Mouse (Mus musculus): ENCODE results near the gene Fbln7. TPM values are rescaled to one million over a fixed set of nuclear protein-coding genes. Genes with fewer than 3 reads are reported as not detected.

Gene Fbln7
- polyA plus RNA-seq, 1 experiment from 2014 or later = 4.5 TPM

GRCm38 (mm10) chr2:128887866-128888550, 25.2 kb downstream of the Fbln7 start:
- 55% methylated on average over 6 of the region's 6 CpGs for WGBS
- Histone ChIP-seq H3K27ac (ENCODE audit: low read length) (no peak overlapping the region), H3K9ac (ENCODE audit: low read length) (no peak overlapping the region), H3K4me1 (ENCODE audit: control insufficient read depth, insufficient read depth, low read length) (no peaks in the 10 kb centered on the region), H3K4me2 (ENCODE audit: low read depth, low read length) (no peak overlapping the region), H3K36me3 (ENCODE audit: control insufficient read depth, insufficient read depth, low read length) (no peaks in the 10 kb centered on the region), H3K27me3 (ENCODE audit: control insufficient read depth, insufficient read depth, low read length) (no peaks in the 10 kb centered on the region), H3K9me3 (replicated peaks; ENCODE audit: control insufficient read depth, low read length) (no peaks in the 10 kb centered on the region), H3K4me3 (replicated peaks; ENCODE audit: low read length) (no peak overlapping the region)
- ATAC-seq (ENCODE audit: insufficient read depth, low FRiP score) = no peak

GRCm38 (mm10) chr2:128890661-128891335, 28.0 kb downstream of the Fbln7 start:
- no peak overlapping the region for H3K9ac ChIP-seq (ENCODE audit: low read length)
- no peaks in the 10 kb centered on the region for H3K36me3 ChIP-seq (ENCODE audit: control insufficient read depth, insufficient read depth, low read length)
- 94% methylated on average over 4 of the region's 4 CpGs for WGBS
- no peaks in the 10 kb centered on the region; the same call in 1 of the 2 replicates for H3K9me3 ChIP-seq (replicated peaks; ENCODE audit: control insufficient read depth, low read length)
- no peaks in the 10 kb centered on the region for H3K4me1 ChIP-seq (ENCODE audit: control insufficient read depth, insufficient read depth, low read length)
- H3K27ac ChIP-seq (ENCODE audit: low read length) = no peak overlapping the region
- ATAC-seq (ENCODE audit: insufficient read depth, low FRiP score) = no peak
- H3K27me3 ChIP-seq (ENCODE audit: control insufficient read depth, insufficient read depth, low read length) = no peaks in the 10 kb centered on the region
- H3K4me2 ChIP-seq (ENCODE audit: low read depth, low read length) = no peak overlapping the region
- no peak overlapping the region for H3K4me3 ChIP-seq (replicated peaks; ENCODE audit: low read length)

- Histone ChIP-seq H3K4me3 (replicated peaks; ENCODE audit: low read length) (peak overlapping the region; percentile 42), H3K4me2 (ENCODE audit: low read depth, low read length) (peak overlapping the region; percentile 76), H3K27me3 (ENCODE audit: control insufficient read depth, insufficient read depth, low read length) (no peaks in the 10 kb centered on the region), H3K27ac (ENCODE audit: low read length) (no peak overlapping the region), H3K36me3 (ENCODE audit: control insufficient read depth, insufficient read depth, low read length) (no peaks in the 10 kb centered on the region), H3K4me1 (ENCODE audit: control insufficient read depth, insufficient read depth, low read length) (no peaks in the 10 kb centered on the region), H3K9ac (ENCODE audit: low read length) (peak overlapping the region; percentile 49), H3K9me3 (replicated peaks; ENCODE audit: control insufficient read depth, low read length) (no peaks in the 10 kb centered on the region; the same call in 1 of the 2 replicates)
- ATAC-seq (ENCODE audit: insufficient read depth, low FRiP score) = no peak
- 3% methylated on average over 34 of the region's 37 CpGs for WGBS
Measured at GRCm38 (mm10) chr2:128892180-128892721, 29.5 kb downstream of the Fbln7 start.

- no peaks in the 10 kb centered on the region for H3K27me3 ChIP-seq (ENCODE audit: control insufficient read depth, insufficient read depth, low read length)
- H3K27ac ChIP-seq (ENCODE audit: low read length) = no peak overlapping the region
- ATAC-seq (ENCODE audit: insufficient read depth, low FRiP score) = no peak
- no peak overlapping the region for H3K9ac ChIP-seq (ENCODE audit: low read length)
- WGBS = 57% methylated on average over 6 of the region's 6 CpGs
- no peak overlapping the region for H3K4me3 ChIP-seq (replicated peaks; ENCODE audit: low read length)
- H3K9me3 ChIP-seq (replicated peaks; ENCODE audit: control insufficient read depth, low read length) = peaks cover 4% of the 10 kb centered on the region; the same call in 1 of the 2 replicates
- H3K4me2 ChIP-seq (ENCODE audit: low read depth, low read length) = no peak overlapping the region
- no peaks in the 10 kb centered on the region for H3K4me1 ChIP-seq (ENCODE audit: control insufficient read depth, insufficient read depth, low read length)
- no peaks in the 10 kb centered on the region for H3K36me3 ChIP-seq (ENCODE audit: control insufficient read depth, insufficient read depth, low read length)
Measured at GRCm38 (mm10) chr2:128902843-128903242, 40.1 kb downstream of the Fbln7 start.

- Histone ChIP-seq H3K9me3 (replicated peaks; ENCODE audit: control insufficient read depth, low read length) (peaks cover 4% of the 10 kb centered on the region; the same call in 1 of the 2 replicates), H3K36me3 (ENCODE audit: control insufficient read depth, insufficient read depth, low read length) (no peaks in the 10 kb centered on the region), H3K4me1 (ENCODE audit: control insufficient read depth, insufficient read depth, low read length) (no peaks in the 10 kb centered on the region), H3K9ac (ENCODE audit: low read length) (no peak overlapping the region), H3K4me2 (ENCODE audit: low read depth, low read length) (no peak overlapping the region), H3K27ac (ENCODE audit: low read length) (no peak overlapping the region), H3K27me3 (ENCODE audit: control insufficient read depth, insufficient read depth, low read length) (no peaks in the 10 kb centered on the region), H3K4me3 (replicated peaks; ENCODE audit: low read length) (no peak overlapping the region)
- no peak for ATAC-seq (ENCODE audit: insufficient read depth, low FRiP score)
- 81% methylated on average over 3 of the region's 3 CpGs for WGBS
Measured at GRCm38 (mm10) chr2:128903661-128904060, 40.9 kb downstream of the Fbln7 start.

GRCm38 (mm10) chr2:128914978-128915377, 52.2 kb downstream of the Fbln7 start:
- H3K9me3 ChIP-seq (replicated peaks; ENCODE audit: control insufficient read depth, low read length) = no peaks in the 10 kb centered on the region

GRCm38 (mm10) chr2:128916528-128916927, 53.7 kb downstream of the Fbln7 start:
- H3K4me1 ChIP-seq (ENCODE audit: control insufficient read depth, insufficient read depth, low read length) = no peaks in the 10 kb centered on the region
- WGBS = 53% methylated on average over 3 of the region's 3 CpGs

More at GRCm38 (mm10) chr2:128914978-128915377, 52.2 kb downstream of the Fbln7 start:
- H3K36me3 ChIP-seq (ENCODE audit: control insufficient read depth, insufficient read depth, low read length) = no peaks in the 10 kb centered on the region
- no peak overlapping the region for H3K4me2 ChIP-seq (ENCODE audit: low read depth, low read length)
- H3K27ac ChIP-seq (ENCODE audit: low read length) = no peak overlapping the region
- 73% methylated on average over 4 of the region's 4 CpGs for WGBS
- no peaks in the 10 kb centered on the region for H3K4me1 ChIP-seq (ENCODE audit: control insufficient read depth, insufficient read depth, low read length)
- no peak overlapping the region for H3K4me3 ChIP-seq (replicated peaks; ENCODE audit: low read length)
- H3K9ac ChIP-seq (ENCODE audit: low read length) = no peak overlapping the region
- no peaks in the 10 kb centered on the region for H3K27me3 ChIP-seq (ENCODE audit: control insufficient read depth, insufficient read depth, low read length)
- no peak for ATAC-seq (ENCODE audit: insufficient read depth, low FRiP score)

GRCm38 (mm10) chr2:128924799-128925198, 62.0 kb downstream of the Fbln7 start:
- H3K9me3 ChIP-seq (replicated peaks; ENCODE audit: control insufficient read depth, low read length) = no peaks in the 10 kb centered on the region
- H3K9ac ChIP-seq (ENCODE audit: low read length) = no peak overlapping the region
- no peak overlapping the region for H3K4me3 ChIP-seq (replicated peaks; ENCODE audit: low read length)
- H3K27ac ChIP-seq (ENCODE audit: low read length) = no peak overlapping the region
- H3K4me2 ChIP-seq (ENCODE audit: low read depth, low read length) = no peak overlapping the region
- H3K36me3 ChIP-seq (ENCODE audit: control insufficient read depth, insufficient read depth, low read length) = peaks cover 3% of the 10 kb centered on the region; the same call in 1 of the 2 replicates
- ATAC-seq (ENCODE audit: insufficient read depth, low FRiP score) = no peak
- H3K4me1 ChIP-seq (ENCODE audit: control insufficient read depth, insufficient read depth, low read length) = no peaks in the 10 kb centered on the region
- WGBS = 90% methylated on average over 4 of the region's 4 CpGs
- no peaks in the 10 kb centered on the region for H3K27me3 ChIP-seq (ENCODE audit: control insufficient read depth, insufficient read depth, low read length)

More at GRCm38 (mm10) chr2:128916528-128916927, 53.7 kb downstream of the Fbln7 start:
- H3K9me3 ChIP-seq (replicated peaks; ENCODE audit: control insufficient read depth, low read length) = no peaks in the 10 kb centered on the region
- ATAC-seq (ENCODE audit: insufficient read depth, low FRiP score) = no peak
- no peak overlapping the region for H3K9ac ChIP-seq (ENCODE audit: low read length)
- no peak overlapping the region for H3K27ac ChIP-seq (ENCODE audit: low read length)
- no peaks in the 10 kb centered on the region for H3K27me3 ChIP-seq (ENCODE audit: control insufficient read depth, insufficient read depth, low read length)
- H3K36me3 ChIP-seq (ENCODE audit: control insufficient read depth, insufficient read depth, low read length) = no peaks in the 10 kb centered on the region
- H3K4me3 ChIP-seq (replicated peaks; ENCODE audit: low read length) = no peak overlapping the region
- H3K4me2 ChIP-seq (ENCODE audit: low read depth, low read length) = no peak overlapping the region

- H3K9me3 ChIP-seq (replicated peaks; ENCODE audit: control insufficient read depth, low read length) = no peaks in the 10 kb centered on the region
- H3K36me3 ChIP-seq (ENCODE audit: control insufficient read depth, insufficient read depth, low read length) = peaks cover 3% of the 10 kb centered on the region; the same call in 1 of the 2 replicates
- H3K4me3 ChIP-seq (replicated peaks; ENCODE audit: low read length) = no peak overlapping the region
- no peaks in the 10 kb centered on the region for H3K27me3 ChIP-seq (ENCODE audit: control insufficient read depth, insufficient read depth, low read length)
- no peak overlapping the region for H3K9ac ChIP-seq (ENCODE audit: low read length)
- WGBS = 84% methylated on average over 3 of the region's 3 CpGs
- H3K4me1 ChIP-seq (ENCODE audit: control insufficient read depth, insufficient read depth, low read length) = no peaks in the 10 kb centered on the region
- no peak overlapping the region for H3K4me2 ChIP-seq (ENCODE audit: low read depth, low read length)
- no peak for ATAC-seq (ENCODE audit: insufficient read depth, low FRiP score)
- H3K27ac ChIP-seq (ENCODE audit: low read length) = no peak overlapping the region
Measured at GRCm38 (mm10) chr2:128928446-128928845, 65.7 kb downstream of the Fbln7 start.
